Mouse (Mus musculus): ENCODE results near the gene Olfr1495. TPM values are rescaled to one million over a fixed set of nuclear protein-coding genes. Genes with fewer than 3 reads are reported as not detected.
"Not testable (repeated sequence)": the region's sequence is repeated elsewhere in the genome, so short reads cannot be mapped to it uniquely, and the experiment has no call there.

Olfr1495 gene
- total and polyA plus RNA-seq, 3 experiments: not detected

GRCm38 (mm10) chr19:13777578-13777977 is 13.2 kb downstream of the Olfr1495 start, which contains the start of gene Olfr1496:
Olfr1496 (plus strand) TSS chr19:13777878.
- DNase-seq (ENCODE audit: low read depth, low spot score): no peak
- Histone ChIP-seq H3K4me1 (ENCODE audit: control insufficient read depth in 1 of 2, insufficient read depth in 2 of 2, low read length in 2 of 2) (no peaks in the 10 kb centered on the region), H3K4me3 (ENCODE audit: control insufficient read depth in 1 of 2, insufficient read depth in 1 of 2, low read depth in 2 of 2, low read length in 2 of 2) (no peak within 1 kb of the TSS), H3K79me2 (ENCODE audit: control insufficient read depth, insufficient read depth, low read length, poor library complexity) (no peaks in the 10 kb centered on the region), H3K9me3 (replicated peaks; ENCODE audit: insufficient read depth, low read length) (no peaks in the 10 kb centered on the region), H3K36me3 (ENCODE audit: control insufficient read depth in 1 of 2, insufficient read depth in 2 of 2, low read length in 2 of 2) (no peaks in the 10 kb centered on the region), H3K27ac (ENCODE audit: control insufficient read depth, low read depth, low read length) (no peak within 1 kb of the TSS), H3K27me3 (ENCODE audit: control insufficient read depth in 1 of 2, insufficient read depth in 2 of 2, low read length in 2 of 2) (no peaks in the 10 kb centered on the region), H3K9ac (ENCODE audit: control insufficient read depth, low read depth, low read length, poor library complexity, severe bottlenecking) (no peak within 1 kb of the TSS)
- TF ChIP-seq SMC3 (IDR thresholded peaks at IDR 0.05; ENCODE audit: low read depth, low read length) (no peak), RCOR1 (IDR thresholded peaks at IDR 0.05; ENCODE audit: low read depth, low read length) (no peak), TCF12 (IDR thresholded peaks at IDR 0.05; ENCODE audit: low read depth, low read length) (no peak), CTCF (IDR thresholded peaks at IDR 0.05 in 2 of 3, conservative IDR thresholded peaks at IDR 0.05 in 1 of 3; ENCODE audit: control insufficient read depth in 1 of 3, insufficient read depth in 1 of 3, low read depth in 2 of 3, low read length in 3 of 3, poor library complexity in 1 of 3, severe bottlenecking in 1 of 3) (no peak)

DNA sequence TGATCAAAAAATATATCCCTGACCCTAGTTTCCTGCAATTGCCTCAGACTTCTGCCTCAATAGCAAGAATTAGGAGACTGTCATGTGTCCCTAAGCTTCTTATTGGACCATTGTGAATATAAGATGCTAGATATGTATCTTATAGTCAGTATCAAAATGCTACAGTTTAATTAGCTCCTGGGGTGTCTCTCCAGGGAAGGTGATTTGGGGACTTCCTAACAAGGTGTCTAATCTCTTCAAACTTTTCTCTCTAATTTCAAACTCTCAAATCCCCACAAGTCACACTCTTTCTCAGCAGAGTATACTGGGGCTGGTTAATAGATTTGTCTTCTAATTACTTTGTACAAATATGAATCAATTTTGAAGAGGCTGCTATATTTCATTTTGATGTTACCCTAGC is 33.7 kb downstream of the Olfr1495 start, which contains the start of gene Olfr1497:
TSS of gene Olfr1497 (minus strand) at position 101 of the 400 bp plus-strand sequence.
- no peak within 1 kb of the TSS for H3K9ac ChIP-seq (ENCODE audit: control insufficient read depth, low read depth, low read length, poor library complexity, severe bottlenecking)
- no peak for TF ChIP-seq CHD2 (IDR thresholded peaks at IDR 0.05; ENCODE audit: low read length)
- no peak for TF ChIP-seq POLR2AphosphoS5 (IDR thresholded peaks at IDR 0.05; ENCODE audit: borderline replicate concordance, low read depth, low read length)
- TF ChIP-seq MYC (IDR thresholded peaks at IDR 0.05; ENCODE audit: low read depth, low read length): no peak
- TF ChIP-seq POLR2AphosphoS2 (IDR thresholded peaks at IDR 0.05; ENCODE audit: low read length): no peak
- no peak for TF ChIP-seq GATA1 (IDR thresholded peaks at IDR 0.05; ENCODE audit: low read depth, low read length)
- TF ChIP-seq UBTF (IDR thresholded peaks at IDR 0.05; ENCODE audit: borderline replicate concordance, insufficient read depth, low read depth, low read length): no peak
- no peak for TF ChIP-seq EP300 (IDR thresholded peaks at IDR 0.05; ENCODE audit: low read depth in 1 of 2, low read length in 2 of 2)
- H3K4me1 ChIP-seq (ENCODE audit: control insufficient read depth in 1 of 2, insufficient read depth in 2 of 2, low read length in 2 of 2): no peaks in the 10 kb centered on the region
- no peaks in the 10 kb centered on the region for H3K9me3 ChIP-seq (replicated peaks; ENCODE audit: insufficient read depth, low read length)
- H3K36me3 ChIP-seq (ENCODE audit: control insufficient read depth in 1 of 2, insufficient read depth in 2 of 2, low read length in 2 of 2): no peaks in the 10 kb centered on the region
- H3K27me3 ChIP-seq (ENCODE audit: control insufficient read depth in 1 of 2, insufficient read depth in 2 of 2, low read length in 2 of 2): no peaks in the 10 kb centered on the region
- no peak for DNase-seq (ENCODE audit: low read depth, low spot score)
- no peak within 1 kb of the TSS for H3K27ac ChIP-seq (ENCODE audit: control insufficient read depth, low read depth, low read length)
- H3K79me2 ChIP-seq (ENCODE audit: control insufficient read depth, insufficient read depth, low read length, poor library complexity): no peaks in the 10 kb centered on the region
- no peak within 1 kb of the TSS for H3K4me3 ChIP-seq (ENCODE audit: control insufficient read depth in 1 of 2, insufficient read depth in 1 of 2, low read depth in 2 of 2, low read length in 2 of 2)

DNA sequence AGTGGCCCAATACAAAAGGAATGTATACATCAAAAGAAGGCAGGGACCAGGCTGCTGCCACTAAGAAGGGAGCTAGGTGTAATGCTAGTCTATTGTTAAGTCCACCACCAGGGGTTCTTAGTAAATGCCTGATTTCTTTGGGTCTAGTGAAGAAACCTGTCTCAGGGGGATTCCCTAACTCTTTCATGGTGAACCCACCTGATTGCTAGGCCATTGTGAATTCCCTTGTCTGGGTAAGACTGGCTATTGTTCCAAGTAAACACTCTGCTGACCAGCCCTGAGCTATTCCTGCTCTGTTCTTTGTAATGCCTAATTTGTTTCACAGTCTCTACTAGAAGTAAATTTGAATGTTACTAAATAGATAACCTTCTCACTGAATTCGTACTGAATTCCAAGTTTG is 41.1 kb downstream of the Olfr1495 start:
- not testable (repeated sequence) for H3K79me2 ChIP-seq (ENCODE audit: control insufficient read depth, insufficient read depth, low read length, poor library complexity); DNase-seq (ENCODE audit: low read depth, low spot score); H3K27me3 ChIP-seq (ENCODE audit: control insufficient read depth in 1 of 2, insufficient read depth in 2 of 2, low read length in 2 of 2); H3K27ac ChIP-seq (ENCODE audit: control insufficient read depth, low read depth, low read length); H3K4me3 ChIP-seq (ENCODE audit: control insufficient read depth in 1 of 2, insufficient read depth in 1 of 2, low read depth in 2 of 2, low read length in 2 of 2); H3K9me3 ChIP-seq (replicated peaks; ENCODE audit: insufficient read depth, low read length); H3K4me1 ChIP-seq (ENCODE audit: control insufficient read depth in 1 of 2, insufficient read depth in 2 of 2, low read length in 2 of 2); H3K36me3 ChIP-seq (ENCODE audit: control insufficient read depth in 1 of 2, insufficient read depth in 2 of 2, low read length in 2 of 2); H3K9ac ChIP-seq (ENCODE audit: control insufficient read depth, low read depth, low read length, poor library complexity, severe bottlenecking)

Measured in MEL (cell line).